Mouse (Mus musculus) gastrocnemius, postnatal 10 days (tissue): Measurements from ENCODE around the gene Mapkapk5. TPM values are rescaled to one million over a fixed set of nuclear protein-coding genes. Genes with fewer than 3 reads are reported as not detected.
"Not testable (repeated sequence)": the region's sequence is repeated elsewhere in the genome, so short reads cannot be mapped to it uniquely, and the experiment has no call there.

Source experiments
- DNase-seq: peaks from one replicate; pipeline ENCODE4 v3.0.0; 2021; ENCODE audit warnings: mixed read lengths
- total RNA-seq, 2 experiments: library from RNA; stranded (reverse); gene quantifications; 2 replicates each; pipeline ENCODE4 v1.2.3; 2021

The Mapkapk5 gene
- total RNA-seq, 2 experiments from 2014 or later = 64.4 to 72.4 TPM

GRCm38 (mm10) chr5:121564468-121564895, 18.8 kb upstream of the Mapkapk5 start:
- peak; percentile 93 for DNase-seq

GRCm38 (mm10) chr5:121562436-121562835, 16.7 kb upstream of the Mapkapk5 start:
- DNase-seq = no peak

- DNase-seq = peak; percentile 33
Observed at GRCm38 (mm10) chr5:121549196-121549595, 3.5 kb upstream of the Mapkapk5 start.

- DNase-seq = no peak
Observed at GRCm38 (mm10) chr5:121547084-121547483, 1.4 kb upstream of the Mapkapk5 start.

GRCm38 (mm10) chr5:121546530-121546895, 808 bp upstream of the Mapkapk5 start:
- peak; percentile 57 for DNase-seq

GRCm38 (mm10) chr5:121544910-121545792, 554 bp downstream of the Mapkapk5 start, which contains the start of the genes Adam1a and Gm42878:
Gene Adam1a (minus strand): TSS chr5:121545482.
Gene Gm42878 (minus strand): TSS chr5:121545482.
- peak; percentile 62 for DNase-seq

- DNase-seq = no peak
Observed at GRCm38 (mm10) chr5:121543370-121543769, 2.3 kb downstream of the Mapkapk5 start.

- no peak for DNase-seq
Observed at GRCm38 (mm10) chr5:121541235-121541634, 4.5 kb downstream of the Mapkapk5 start.

- DNase-seq = no peak
Observed at GRCm38 (mm10) chr5:121540066-121540465, 5.6 kb downstream of the Mapkapk5 start.

- DNase-seq = no peak
Observed at GRCm38 (mm10) chr5:121537588-121537987, 8.1 kb downstream of the Mapkapk5 start.

GRCm38 (mm10) chr5:121536921-121537555, 8.7 kb downstream of the Mapkapk5 start:
- no peak for DNase-seq

- no peak for DNase-seq
Observed at GRCm38 (mm10) chr5:121535116-121535515, 10.6 kb downstream of the Mapkapk5 start.

- DNase-seq = no peak
Observed at GRCm38 (mm10) chr5:121534521-121534920, 11.2 kb downstream of the Mapkapk5 start.

- DNase-seq = no peak
Observed at GRCm38 (mm10) chr5:121526961-121527360, 18.7 kb downstream of the Mapkapk5 start.

GRCm38 (mm10) chr5:121526526-121526925, 19.2 kb downstream of the Mapkapk5 start:
- DNase-seq = no peak

- no peak for DNase-seq
Observed at GRCm38 (mm10) chr5:121525774-121526450, 19.8 kb downstream of the Mapkapk5 start.

GRCm38 (mm10) chr5:121519758-121520157, 25.9 kb downstream of the Mapkapk5 start:
- DNase-seq = not testable (repeated sequence)

- DNase-seq = no peak
Observed at GRCm38 (mm10) chr5:121518983-121519382, 26.7 kb downstream of the Mapkapk5 start.

- no peak for DNase-seq
Observed at GRCm38 (mm10) chr5:121510009-121510408, 35.7 kb downstream of the Mapkapk5 start.

GRCm38 (mm10) chr5:121506846-121507245, 38.9 kb downstream of the Mapkapk5 start:
- DNase-seq = no peak

- no peak for DNase-seq
Observed at GRCm38 (mm10) chr5:121503231-121503630, 42.5 kb downstream of the Mapkapk5 start, which contains the start of gene Adam1b. Gene Adam1b (minus strand): TSS chr5:121503435.

GRCm38 (mm10) chr5:121501424-121501996, 44.2 kb downstream of the Mapkapk5 start:
- not testable (repeated sequence) for DNase-seq
